Mouse (Mus musculus) heart, postnatal 4 days (tissue): ENCODE data around the gene Wnt2. TPM values are rescaled to one million over a fixed set of nuclear protein-coding genes. Genes with fewer than 3 reads are reported as not detected.

Source experiments
- DNase-seq: peaks from one replicate; pipeline ENCODE4 v3.0.0; 2021
- total RNA-seq, 2 experiments: library from RNA; stranded (reverse); gene quantifications; 2 replicates each; pipeline ENCODE4 v1.2.3; 2021

Gene Wnt2
- total RNA-seq, 2 experiments from 2014 or later = 1.6 to 1.8 TPM

GRCm38 (mm10) chr6:17977165-17977564 lies 53.2 kb downstream of the Wnt2 start:
- DNase-seq = no peak

GRCm38 (mm10) chr6:17974416-17974815 lies 56.0 kb downstream of the Wnt2 start:
- no peak for DNase-seq

GRCm38 (mm10) chr6:17971393-17971792 lies 59.0 kb downstream of the Wnt2 start:
- no peak for DNase-seq

- DNase-seq = no peak
These were observed 60.6 kb downstream of the Wnt2 start for GRCm38 (mm10) chr6:17969815-17970214.

- no peak for DNase-seq
These were observed 61.8 kb downstream of the Wnt2 start for GRCm38 (mm10) chr6:17968467-17969144.

GRCm38 (mm10) chr6:17963455-17963854 lies 66.9 kb downstream of the Wnt2 start:
- DNase-seq = no peak

- no peak for DNase-seq
These were observed 78.6 kb downstream of the Wnt2 start for GRCm38 (mm10) chr6:17951779-17952178.

GRCm38 (mm10) chr6:17949103-17949502 lies 81.3 kb downstream of the Wnt2 start:
- DNase-seq = no peak

- DNase-seq = no peak
These were observed 83.1 kb downstream of the Wnt2 start for GRCm38 (mm10) chr6:17947130-17947831.

GRCm38 (mm10) chr6:17946456-17946855 lies 83.9 kb downstream of the Wnt2 start:
- DNase-seq = no peak

- DNase-seq = peak; percentile 32
These were observed 86.3 kb downstream of the Wnt2 start for GRCm38 (mm10) chr6:17943877-17944617.

- DNase-seq = no peak
These were observed 88.0 kb downstream of the Wnt2 start for GRCm38 (mm10) chr6:17942344-17942743.

- DNase-seq = no peak
These were observed 88.5 kb downstream of the Wnt2 start for GRCm38 (mm10) chr6:17941916-17942315.

Other genes starting within 250 kb of the Wnt2 start
- gene Asz1, start 78.5 kb upstream of the Wnt2 start, total RNA-seq = not detected
- gene Cftr, start 140.1 kb upstream of the Wnt2 start, total RNA-seq = under 1 TPM; 0.34 to 0.36 TPM